Mouse (Mus musculus) midbrain, embryonic 16.5 days (tissue): ENCODE measurements around the gene Zmynd8. TPM values are rescaled to one million over a fixed set of nuclear protein-coding genes. Genes with fewer than 3 reads are reported as not detected.
A peak's percentile ranks its signal among the peaks of the same experiment; 100 is the strongest.

Experiments used
- ATAC-seq: fragments of 200-750 bp; cut with Nextera tagmentation; 2 replicates; pipeline ENCODE4 v1.8.0; 2017; ENCODE audit warnings: moderate TSS enrichment
- H3K27ac ChIP-seq: fragments of 300-500 bp; sonication (generic); 2 replicates; pipeline ENCODE4 v1.5.1; 2014; ENCODE audit warnings: mild to moderate bottlenecking, low read length, mixed read lengths
- H3K27me3 ChIP-seq: fragments of 300-500 bp; sonication (generic); 2 replicates; pipeline ENCODE4 v1.6.1; 2014; ENCODE audit warnings: low read depth, low read length, mixed read lengths; ENCODE audit not compliant: control insufficient read depth, insufficient read depth
- H3K36me3 ChIP-seq: fragments of 300-500 bp; sonication (generic); 2 replicates; pipeline ENCODE4 v1.6.1; 2014; ENCODE audit warnings: mild to moderate bottlenecking, low read length, moderate library complexity, mixed read lengths; ENCODE audit not compliant: control insufficient read depth, insufficient read depth
- H3K4me1 ChIP-seq: fragments of 300-500 bp; sonication (generic); 2 replicates; pipeline ENCODE4 v1.6.1; 2014; ENCODE audit warnings: mild to moderate bottlenecking, low read length, mixed read lengths; ENCODE audit not compliant: control insufficient read depth, insufficient read depth
- H3K4me2 ChIP-seq: fragments of 300-500 bp; sonication (generic); 2 replicates; pipeline ENCODE4 v1.6.1; 2014; ENCODE audit warnings: mild to moderate bottlenecking, low read length, mixed read lengths
- H3K4me3 ChIP-seq: fragments of 300-500 bp; sonication (generic); 2 replicates; pipeline ENCODE4 v1.5.1; 2014; ENCODE audit warnings: low read depth, mild to moderate bottlenecking, low read length, moderate library complexity, mixed read lengths
- H3K9ac ChIP-seq: fragments of 300-500 bp; sonication (generic); 2 replicates; pipeline ENCODE4 v1.6.1; 2014; ENCODE audit warnings: low read depth, low read length, mixed read lengths
- H3K9me3 ChIP-seq: fragments of 300-500 bp; sonication (generic); replicated peaks from 2 replicates; pipeline ENCODE4 v1.6.1; 2014; ENCODE audit warnings: mild to moderate bottlenecking, low read length, mixed read lengths; ENCODE audit not compliant: control insufficient read depth, poor library complexity, severe bottlenecking
- WGBS: fragments of 180-500 bp; shearing (Covaris S2); extraction: QIAGEN DNeasy Blood & Tissue Kit; methylation state at CpG from one replicate; pipeline ENCODE4 v1.1.7; 2014; 5-methylcytosine and 5-hydroxymethylcytosine counted together
- polyA plus RNA-seq: library from polyadenylated mRNA; unstranded; fragments of >200 nt; fragmentation: Nextera tagmentation; extraction: Ambion mirVana; gene quantifications from 2 replicates; pipeline ENCODE4 v1.2.1, GENCODE M21; 2015

Zmynd8 gene
- polyA plus RNA-seq, 1 experiment from 2014 or later, result 78.7 TPM

DNA sequence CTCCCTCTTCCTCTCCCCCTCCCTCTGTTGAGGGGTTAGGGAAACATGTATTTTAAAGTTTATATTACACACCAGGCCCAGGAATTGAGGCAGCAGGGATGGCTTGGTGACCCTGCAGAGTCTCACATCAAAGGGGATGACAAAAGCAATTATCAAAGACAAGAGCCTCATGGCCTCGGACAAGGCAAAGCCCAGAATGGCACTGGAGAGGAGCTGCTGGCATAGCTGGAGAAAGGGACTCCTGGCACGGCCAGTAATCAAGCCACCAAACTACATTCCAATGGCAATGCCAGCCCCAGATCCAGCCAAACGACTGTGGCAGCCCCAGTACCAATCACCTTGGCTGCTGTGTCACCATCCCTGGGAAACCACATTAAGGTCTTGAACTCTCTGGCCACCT lies 26.3 kb upstream of the Zmynd8 start:
- 42% methylated on average over 3 of the region's 3 CpGs for WGBS
- no peak overlapping the region for H3K4me2 ChIP-seq
- no peaks in the 10 kb centered on the region for H3K27me3 ChIP-seq
- ATAC-seq, result no peak
- no peaks in the 10 kb centered on the region; the same call in 1 of the 2 replicates for H3K9me3 ChIP-seq
- H3K4me3 ChIP-seq, result no peak overlapping the region
- no peak overlapping the region for H3K27ac ChIP-seq
- H3K36me3 ChIP-seq, result no peaks in the 10 kb centered on the region
- H3K4me1 ChIP-seq, result no peaks in the 10 kb centered on the region
- no peak overlapping the region for H3K9ac ChIP-seq

DNA sequence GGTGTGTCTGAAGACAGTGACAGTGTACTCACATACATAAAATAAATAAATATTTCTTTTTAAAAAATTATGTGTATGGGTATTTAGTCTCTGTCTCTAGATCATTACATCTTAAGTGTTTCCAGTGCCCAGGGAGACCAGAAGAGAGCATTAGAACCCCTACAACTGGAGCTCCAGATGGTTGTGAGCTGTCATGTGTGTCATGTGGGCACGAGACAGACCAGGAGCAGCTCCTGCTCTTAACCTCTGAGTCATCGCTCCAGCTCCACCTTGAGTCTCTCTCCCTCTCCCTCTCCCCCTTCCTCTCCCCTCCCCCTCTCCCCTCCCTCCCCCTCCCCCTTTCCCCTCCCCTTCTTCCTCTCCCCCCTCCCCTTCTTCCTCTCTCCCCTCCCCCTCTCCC lies 25.9 kb upstream of the Zmynd8 start:
- 79% methylated on average over 2 of the region's 2 CpGs for WGBS
- Histone ChIP-seq H3K27me3 (no peaks in the 10 kb centered on the region), H3K27ac (no peak overlapping the region), H3K9me3 (no peaks in the 10 kb centered on the region; the same call in 1 of the 2 replicates), H3K4me3 (no peak overlapping the region), H3K9ac (no peak overlapping the region), H3K4me2 (no peak overlapping the region), H3K36me3 (no peaks in the 10 kb centered on the region), H3K4me1 (no peaks in the 10 kb centered on the region)
- no peak for ATAC-seq

GRCm38 (mm10) chr2:165923715-165924114 lies 24.9 kb upstream of the Zmynd8 start:
- Histone ChIP-seq H3K27me3 (no peaks in the 10 kb centered on the region), H3K27ac (no peak overlapping the region), H3K4me2 (no peak overlapping the region), H3K36me3 (no peaks in the 10 kb centered on the region), H3K4me1 (no peaks in the 10 kb centered on the region), H3K9ac (no peak overlapping the region), H3K9me3 (no peaks in the 10 kb centered on the region; the same call in 1 of the 2 replicates), H3K4me3 (no peak overlapping the region)
- WGBS, result 92% methylated on average over 8 of the region's 8 CpGs
- ATAC-seq, result no peak

DNA sequence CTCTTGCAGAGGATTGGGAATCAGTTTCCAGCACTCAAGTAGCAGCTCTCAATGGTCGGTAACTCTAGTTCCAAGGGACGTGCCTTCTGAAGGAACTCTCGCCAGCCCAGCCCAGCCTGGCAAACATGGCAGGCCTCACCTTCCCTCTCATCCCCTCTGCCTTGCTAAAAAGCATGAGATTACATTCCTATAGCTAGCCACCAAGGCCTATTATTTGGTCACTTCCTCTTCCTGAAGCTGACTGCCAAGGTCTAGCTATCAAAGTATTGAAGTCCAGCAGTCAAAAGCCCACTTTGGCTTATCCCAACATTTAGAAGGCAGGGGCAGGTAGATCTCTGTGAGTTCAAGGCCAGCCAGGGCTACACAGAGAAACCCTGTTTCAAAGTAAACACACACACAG lies 24.2 kb upstream of the Zmynd8 start:
- no peak overlapping the region for H3K27ac ChIP-seq
- H3K9ac ChIP-seq, result no peak overlapping the region
- no peak for ATAC-seq
- no peaks in the 10 kb centered on the region; the same call in 1 of the 2 replicates for H3K9me3 ChIP-seq
- no peak overlapping the region for H3K4me2 ChIP-seq
- H3K4me3 ChIP-seq, result no peak overlapping the region
- no peaks in the 10 kb centered on the region for H3K4me1 ChIP-seq
- H3K36me3 ChIP-seq, result no peaks in the 10 kb centered on the region
- no peaks in the 10 kb centered on the region for H3K27me3 ChIP-seq
- 77% methylated on average over 3 of the region's 3 CpGs for WGBS

- Histone ChIP-seq H3K36me3 (no peaks in the 10 kb centered on the region), H3K9me3 (no peaks in the 10 kb centered on the region), H3K4me1 (no peaks in the 10 kb centered on the region), H3K4me2 (no peak overlapping the region), H3K9ac (no peak overlapping the region), H3K27me3 (no peaks in the 10 kb centered on the region), H3K4me3 (no peak overlapping the region), H3K27ac (no peak overlapping the region)
- 69% methylated on average over 13 of the region's 13 CpGs for WGBS
- ATAC-seq, result no peak
Measured at GRCm38 (mm10) chr2:165922047-165922728, 23.4 kb upstream of the Zmynd8 start.

- 28% methylated on average over 11 of the region's 11 CpGs for WGBS
- H3K27ac ChIP-seq, result no peak overlapping the region
- H3K36me3 ChIP-seq, result no peaks in the 10 kb centered on the region
- no peaks in the 10 kb centered on the region for H3K9me3 ChIP-seq
- no peaks in the 10 kb centered on the region for H3K4me1 ChIP-seq
- no peak overlapping the region for H3K4me3 ChIP-seq
- ATAC-seq, result peak; percentile 66; the same call in 1 of the 2 replicates
- no peaks in the 10 kb centered on the region for H3K27me3 ChIP-seq
- H3K9ac ChIP-seq, result no peak overlapping the region
- no peak overlapping the region for H3K4me2 ChIP-seq
Measured at GRCm38 (mm10) chr2:165914298-165914697, 15.5 kb upstream of the Zmynd8 start.

- 84% methylated on average over 7 of the region's 7 CpGs for whole genome bisulfite sequencing
- no peak for ATAC-seq
- H3K9me3 ChIP-seq, result no peaks in the 10 kb centered on the region
- H3K4me2 ChIP-seq, result no peak overlapping the region
- no peaks in the 10 kb centered on the region for H3K4me1 ChIP-seq
- no peak overlapping the region for H3K9ac ChIP-seq
- H3K36me3 ChIP-seq, result no peaks in the 10 kb centered on the region
- H3K4me3 ChIP-seq, result no peak overlapping the region
- no peaks in the 10 kb centered on the region for H3K27me3 ChIP-seq
- H3K27ac ChIP-seq, result no peak overlapping the region
Measured at GRCm38 (mm10) chr2:165913073-165913472, 14.3 kb upstream of the Zmynd8 start.

DNA sequence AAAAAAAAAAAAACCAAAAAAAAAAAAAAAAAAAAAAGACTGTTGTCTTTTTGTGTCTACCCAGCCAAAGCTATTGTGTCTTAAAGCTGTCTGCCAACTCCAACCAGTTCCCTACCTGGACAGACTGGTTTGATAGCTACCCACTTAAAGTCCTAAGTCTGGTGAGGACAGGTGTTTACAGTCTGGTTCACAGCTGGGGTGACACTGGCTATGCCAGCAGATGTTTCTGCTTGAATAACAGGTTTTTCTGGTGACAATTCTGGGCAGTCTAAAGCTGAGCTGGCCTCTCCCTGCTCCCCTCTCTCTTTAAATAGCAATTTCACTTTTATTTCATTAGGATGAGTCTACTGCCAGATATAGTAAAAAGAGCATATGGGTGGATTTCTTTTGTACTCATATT lies 10.9 kb upstream of the Zmynd8 start:
- Histone ChIP-seq H3K9me3 (no peaks in the 10 kb centered on the region), H3K4me3 (no peak overlapping the region), H3K27me3 (no peaks in the 10 kb centered on the region), H3K27ac (no peak overlapping the region), H3K4me1 (peaks cover 4% of the 10 kb centered on the region; the same call in 1 of the 2 replicates), H3K4me2 (no peak overlapping the region), H3K36me3 (no peaks in the 10 kb centered on the region), H3K9ac (no peak overlapping the region)
- ATAC-seq, result no peak

- no peak overlapping the region for H3K4me3 ChIP-seq
- H3K27me3 ChIP-seq, result no peaks in the 10 kb centered on the region
- no peak overlapping the region for H3K4me2 ChIP-seq
- ATAC-seq, result no peak
- peaks cover 4% of the 10 kb centered on the region; the same call in 1 of the 2 replicates for H3K4me1 ChIP-seq
- no peaks in the 10 kb centered on the region for H3K36me3 ChIP-seq
- H3K9me3 ChIP-seq, result no peaks in the 10 kb centered on the region
- 37% methylated on average over 7 of the region's 8 CpGs for WGBS
- no peak overlapping the region for H3K27ac ChIP-seq
- no peak overlapping the region for H3K9ac ChIP-seq
Measured at GRCm38 (mm10) chr2:165907199-165907598, 8.4 kb upstream of the Zmynd8 start.
